Mouse (Mus musculus): Measurements from ENCODE around the gene Tmem212.
A peak's percentile ranks its signal among the peaks of the same experiment; 100 is the strongest.

Tmem212 gene

DNA sequence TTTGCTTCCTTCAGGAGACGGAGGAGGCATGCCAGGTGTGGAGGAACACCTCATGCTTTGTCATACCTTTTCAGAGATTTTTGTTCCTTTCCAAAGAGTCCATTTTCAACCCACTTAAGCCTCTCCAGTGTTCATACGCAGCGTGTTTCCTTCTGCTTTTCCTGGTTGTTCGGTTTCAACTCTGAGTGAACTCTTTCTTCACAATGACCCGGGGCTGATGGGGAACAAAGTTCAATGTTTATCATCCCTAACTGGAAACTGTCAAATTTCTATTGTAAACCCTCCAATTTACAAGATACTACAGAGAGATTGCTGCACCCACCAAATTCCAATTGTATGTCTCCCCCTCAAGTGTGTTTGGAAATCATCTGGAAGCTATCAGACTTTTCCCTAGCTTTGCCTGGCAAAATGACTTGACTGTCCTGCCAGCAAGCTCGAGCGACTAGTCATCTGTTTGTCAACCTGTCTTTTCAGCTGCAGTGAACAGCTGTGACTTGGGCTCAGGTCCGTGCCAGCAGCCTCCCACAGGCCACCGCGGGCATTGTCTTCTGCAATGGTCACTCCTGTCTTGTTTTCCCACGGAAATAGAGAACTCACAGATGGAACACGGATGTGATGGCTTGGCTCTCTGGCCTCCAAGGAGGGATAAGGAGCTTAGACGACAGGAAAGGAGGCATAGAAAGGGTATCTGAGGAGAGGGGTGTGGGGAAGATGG is 3.0 kb upstream of the Tmem212 start:
- peak; percentile 46 for DNase-seq (ENCODE audit: inconsistent ontology term)

DNA sequence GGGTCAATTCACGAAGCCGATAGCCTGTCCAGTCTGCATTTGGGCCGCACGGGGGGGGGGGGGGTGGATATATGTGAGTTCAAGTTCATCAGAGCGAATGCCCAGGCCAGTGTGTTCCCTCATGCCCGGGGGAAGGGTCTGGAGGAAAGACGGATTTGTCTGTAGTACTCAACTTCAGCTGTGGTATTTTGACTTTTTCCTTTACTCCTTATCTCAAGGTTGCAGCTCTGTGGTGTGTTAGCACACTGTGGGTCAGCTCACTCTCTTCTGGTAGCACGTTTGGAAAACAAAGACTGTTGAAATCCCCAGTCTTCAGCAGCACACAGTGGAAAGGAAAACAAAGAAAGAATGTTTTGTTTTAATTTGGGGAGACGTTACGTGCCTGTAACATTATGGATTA is 2.0 kb upstream of the Tmem212 start:
- no peak for DNase-seq (ENCODE audit: inconsistent ontology term)

DNA sequence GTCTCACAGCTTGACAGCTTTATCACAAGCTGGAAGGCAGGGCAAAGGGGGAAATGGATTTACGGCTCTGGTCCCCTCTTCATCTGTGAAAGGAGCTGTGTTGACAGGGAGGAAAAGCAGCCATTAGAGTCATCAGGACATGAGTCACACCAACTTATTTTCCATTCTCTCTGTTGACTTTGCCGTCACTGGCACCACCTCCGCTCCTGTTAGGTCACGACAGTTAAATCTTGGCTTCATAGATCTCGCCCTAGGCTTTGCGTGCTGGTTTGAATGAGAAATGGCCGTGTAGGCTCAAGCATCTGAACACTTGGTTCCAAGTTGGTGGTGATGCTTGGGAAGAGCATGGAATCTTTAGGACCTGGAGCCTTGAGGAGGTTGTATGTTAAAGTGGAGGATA is 9.6 kb downstream of the Tmem212 start:
- DNase-seq (ENCODE audit: inconsistent ontology term) = no peak

DNA sequence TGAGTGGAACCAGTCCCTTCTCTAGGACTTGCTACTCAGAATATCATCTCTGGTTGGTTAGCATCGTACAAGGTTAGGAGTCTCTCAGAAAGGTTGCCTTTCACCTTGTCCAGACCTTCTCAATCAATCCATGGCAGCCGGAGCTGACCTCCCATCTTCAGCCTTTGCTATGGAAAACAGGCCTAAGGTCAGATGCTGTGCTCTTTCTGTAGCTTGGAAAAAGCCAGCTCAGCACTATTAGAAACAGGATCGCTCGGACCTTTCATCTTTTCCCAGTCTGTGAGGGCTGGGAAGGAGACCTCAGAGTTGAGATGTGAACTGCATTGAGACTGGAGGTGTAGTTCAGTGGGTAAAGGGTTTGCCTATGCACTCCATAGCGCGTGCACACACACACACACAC is 10.6 kb downstream of the Tmem212 start:
- no peak for DNase-seq (ENCODE audit: inconsistent ontology term)

- DNase-seq (ENCODE audit: inconsistent ontology term) = peak; percentile 24
Observed at GRCm38 (mm10) chr3:27881897-27882835, 14.0 kb downstream of the Tmem212 start.

GRCm38 (mm10) chr3:27878854-27879610 is 17.1 kb downstream of the Tmem212 start:
- no peak for DNase-seq (ENCODE audit: inconsistent ontology term)

DNA sequence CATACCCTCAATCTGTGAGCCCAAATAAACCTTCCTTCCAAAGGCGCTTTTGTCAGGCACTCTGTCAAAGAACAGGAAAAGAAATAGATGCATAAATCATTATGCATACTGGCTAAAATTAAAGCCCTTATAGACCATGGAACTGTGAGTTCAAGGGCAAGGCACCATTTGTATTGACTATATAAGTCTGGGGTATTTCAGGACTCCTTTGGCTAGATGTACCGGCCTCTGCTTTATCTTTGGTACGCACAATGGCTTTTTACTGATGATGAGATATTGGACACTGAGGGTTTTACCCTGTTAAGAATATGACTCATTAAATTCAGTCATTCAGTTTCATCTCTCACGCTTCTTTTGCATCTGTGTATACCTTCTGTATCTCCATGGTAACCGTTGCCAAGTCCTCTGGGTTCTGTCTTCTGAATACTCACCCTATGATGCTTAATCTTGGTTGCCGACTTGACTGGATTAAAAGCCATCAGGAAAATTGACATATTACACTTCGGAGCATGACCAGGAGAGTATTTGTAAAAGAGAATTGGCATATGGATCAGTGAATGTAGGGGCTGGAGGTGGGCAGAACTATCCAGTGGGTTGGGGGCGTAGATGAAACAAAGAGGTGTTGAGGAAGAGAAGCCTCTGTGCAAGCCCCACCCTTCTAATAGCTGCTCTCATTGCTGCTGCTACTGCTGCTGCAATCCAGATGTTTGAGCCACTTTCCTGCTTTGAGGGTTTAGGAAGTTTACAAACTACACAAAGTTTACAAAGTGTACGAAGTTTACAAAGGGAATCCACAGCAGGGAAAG is 22.7 kb downstream of the Tmem212 start:
- DNase-seq (ENCODE audit: inconsistent ontology term) = no peak

GRCm38 (mm10) chr3:27872429-27872828 is 23.7 kb downstream of the Tmem212 start:
- DNase-seq (ENCODE audit: inconsistent ontology term) = no peak

- no peak for DNase-seq (ENCODE audit: inconsistent ontology term)
Observed at GRCm38 (mm10) chr3:27871891-27872290, 24.3 kb downstream of the Tmem212 start.

- DNase-seq (ENCODE audit: inconsistent ontology term) = no peak
Observed at GRCm38 (mm10) chr3:27871371-27871770, 24.8 kb downstream of the Tmem212 start.

GRCm38 (mm10) chr3:27868681-27869080 is 27.5 kb downstream of the Tmem212 start:
- no peak for DNase-seq (ENCODE audit: inconsistent ontology term)

DNA sequence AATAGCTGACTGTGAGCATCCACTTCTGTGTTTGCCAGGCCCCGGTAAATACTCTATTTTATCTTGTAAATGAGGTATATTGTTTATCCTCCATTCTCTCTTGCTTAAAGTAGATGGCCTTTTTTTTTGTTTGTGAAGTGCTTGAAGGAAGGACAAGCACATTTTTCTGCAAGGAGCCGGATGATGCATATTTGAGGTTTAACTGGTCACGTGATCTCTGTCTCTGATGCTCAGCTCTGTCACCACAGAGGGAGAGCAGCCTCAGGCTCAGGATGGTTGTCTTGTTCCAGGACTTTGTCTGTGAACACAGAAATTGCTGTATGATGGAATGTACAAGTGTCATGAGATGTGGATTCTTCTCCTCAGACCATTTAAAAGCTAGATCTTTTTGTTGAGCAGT is 28.4 kb downstream of the Tmem212 start:
- peak; percentile 38 for DNase-seq (ENCODE audit: inconsistent ontology term)

- DNase-seq (ENCODE audit: inconsistent ontology term) = peak; percentile 94
Observed at GRCm38 (mm10) chr3:27862821-27863740, 33.1 kb downstream of the Tmem212 start.

DNA sequence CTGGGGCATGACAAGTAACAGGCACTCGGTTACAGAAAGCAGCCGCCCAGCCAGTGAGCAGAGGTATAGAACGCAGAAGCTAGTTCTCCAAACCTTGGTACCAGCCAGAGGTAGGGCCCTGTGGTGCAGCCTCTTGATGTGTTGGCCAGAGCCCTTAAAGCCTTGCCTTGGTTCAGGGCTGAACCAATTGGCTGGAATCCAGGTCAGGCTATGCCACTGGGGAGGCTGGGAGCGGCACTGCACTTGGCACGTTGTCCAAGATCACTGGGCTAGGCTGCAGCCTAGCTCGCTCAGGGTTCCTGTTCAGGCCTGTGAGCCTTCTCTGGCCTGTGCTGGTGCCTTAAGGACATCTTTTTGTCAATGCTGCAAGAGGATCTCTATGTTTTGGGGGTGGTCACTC is 34.6 kb downstream of the Tmem212 start:
- peak; percentile 56 for DNase-seq (ENCODE audit: inconsistent ontology term)

GRCm38 (mm10) chr3:27861086-27861485 is 35.1 kb downstream of the Tmem212 start:
- DNase-seq (ENCODE audit: inconsistent ontology term) = no peak

GRCm38 (mm10) chr3:27859161-27859561 is 37.0 kb downstream of the Tmem212 start:
- peak; percentile 76 for DNase-seq (ENCODE audit: inconsistent ontology term)

GRCm38 (mm10) chr3:27858441-27859115 is 37.6 kb downstream of the Tmem212 start:
- peak; percentile 27 for DNase-seq (ENCODE audit: inconsistent ontology term)

DNA sequence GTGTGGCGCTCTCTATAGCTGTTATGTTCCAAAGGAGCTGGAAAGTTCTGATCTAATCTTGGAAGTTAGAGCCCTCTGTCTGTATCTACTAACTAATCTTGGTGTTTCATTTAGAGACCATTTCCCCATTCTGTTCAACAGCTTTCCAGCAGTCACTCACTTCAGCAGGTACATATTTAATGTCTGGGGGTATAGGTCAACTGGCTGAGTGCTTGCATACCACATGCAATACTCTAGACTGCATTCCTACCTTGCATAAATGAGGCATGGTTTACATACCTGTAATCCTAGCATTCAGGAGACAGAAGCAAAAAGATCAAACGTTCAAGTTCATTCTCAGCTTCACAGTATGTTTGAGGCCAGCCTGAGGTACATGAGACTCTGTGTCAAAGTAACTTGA is 39.9 kb downstream of the Tmem212 start:
- no peak for DNase-seq (ENCODE audit: inconsistent ontology term)

DNA sequence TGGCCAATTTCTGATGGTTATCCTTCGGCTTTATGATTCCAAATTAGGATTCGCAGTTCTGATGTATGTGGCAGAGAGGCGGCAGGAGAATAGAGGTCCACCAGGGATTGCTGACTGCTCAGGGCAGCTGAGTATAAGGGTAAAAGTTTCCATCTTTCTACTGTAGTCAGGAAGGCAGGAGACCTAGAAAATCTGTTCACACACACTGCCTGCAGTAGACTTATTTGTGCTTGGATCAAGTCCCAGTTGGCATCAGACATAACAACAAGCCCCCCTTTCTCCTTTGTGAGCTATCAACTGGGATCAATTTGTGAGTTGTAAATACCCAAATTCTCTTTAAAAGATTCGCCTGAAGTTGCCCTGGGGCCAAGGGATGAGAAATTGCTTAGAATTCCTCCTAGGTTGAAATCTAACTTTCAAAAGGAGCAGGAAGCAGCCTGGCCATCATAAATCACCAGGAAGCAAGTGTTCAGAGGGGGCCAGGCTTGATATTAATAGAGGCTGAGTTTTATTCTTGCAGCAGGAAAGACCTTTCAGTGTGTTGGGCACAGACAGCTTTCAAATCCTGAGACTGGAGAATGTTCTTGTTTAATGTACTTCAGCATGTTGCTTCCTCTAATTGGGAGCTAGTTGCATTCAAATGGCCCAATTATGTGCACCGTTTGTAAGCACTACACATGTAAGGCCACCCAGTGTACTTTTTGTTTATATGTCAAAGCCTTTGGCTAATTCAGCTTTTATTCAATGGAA is 41.6 kb downstream of the Tmem212 start:
- DNase-seq (ENCODE audit: inconsistent ontology term) = no peak
